Mouse (Mus musculus): ENCODE results near the gene Plcl2. TPM values are rescaled to one million over a fixed set of nuclear protein-coding genes. Genes with fewer than 3 reads are reported as not detected.

Gene Plcl2
- polyA plus RNA-seq, 1 experiment, result 6.7 TPM

GRCm38 (mm10) chr17:50508055-50508774 lies 988 bp upstream of the Plcl2 start:
- TF ChIP-seq CTCF (IDR thresholded peaks at IDR 0.05; ENCODE audit: extremely low read depth, insufficient read length, insufficient replicate concordance, low read depth, low read length) (no peak), POLR2A (IDR thresholded peaks at IDR 0.05; ENCODE audit: low read depth, low read length) (no peak)
- Histone ChIP-seq H3K36me3 (ENCODE audit: control insufficient read depth, insufficient read depth, low read length) (no peaks in the 10 kb centered on the region), H3K27me3 (ENCODE audit: control insufficient read depth, insufficient read depth, low read length) (no peaks in the 10 kb centered on the region), H3K27ac (ENCODE audit: insufficient read depth, low read depth, low read length) (0 out of 2 replicates have a peak overlapping the region, but pooled peaks have one; percentile 3), H3K4me1 (ENCODE audit: control insufficient read depth, insufficient read depth, insufficient read length, low read length) (peaks cover 3% of the 10 kb centered on the region), H3K4me3 (ENCODE audit: low read depth, low read length) (peak overlapping the region; percentile 95)
- WGBS, result 23% methylated on average over 18 of the region's 18 CpGs

- Histone ChIP-seq H3K4me1 (ENCODE audit: control insufficient read depth, insufficient read depth, insufficient read length, low read length) (peaks cover 9% of the 10 kb centered on the region), H3K4me3 (ENCODE audit: low read depth, low read length) (peak overlapping the region; percentile 95), H3K27me3 (ENCODE audit: control insufficient read depth, insufficient read depth, low read length) (no peaks in the 10 kb centered on the region), H3K27ac (ENCODE audit: insufficient read depth, low read depth, low read length) (peak overlapping the region; percentile 67), H3K36me3 (ENCODE audit: control insufficient read depth, insufficient read depth, low read length) (no peaks in the 10 kb centered on the region)
- under 1% methylated on average over 72 of the region's 72 CpGs for WGBS
- TF ChIP-seq CTCF (IDR thresholded peaks at IDR 0.05; ENCODE audit: extremely low read depth, insufficient read length, insufficient replicate concordance, low read depth, low read length) (peak; percentile 38; the same call in 1 of the 2 replicates), POLR2A (IDR thresholded peaks at IDR 0.05; ENCODE audit: low read depth, low read length) (no peak)
Observed at GRCm38 (mm10) chr17:50508775-50509250, 390 bp upstream of the Plcl2 start.

- H3K27ac ChIP-seq (ENCODE audit: insufficient read depth, low read depth, low read length), result peak overlapping the region; percentile 67; the same call in 1 of the 2 replicates
- WGBS, result 38% methylated on average over 2 of the region's 2 CpGs
Observed at GRCm38 (mm10) chr17:50510279-50510678, 1.1 kb downstream of the Plcl2 start.

DNA sequence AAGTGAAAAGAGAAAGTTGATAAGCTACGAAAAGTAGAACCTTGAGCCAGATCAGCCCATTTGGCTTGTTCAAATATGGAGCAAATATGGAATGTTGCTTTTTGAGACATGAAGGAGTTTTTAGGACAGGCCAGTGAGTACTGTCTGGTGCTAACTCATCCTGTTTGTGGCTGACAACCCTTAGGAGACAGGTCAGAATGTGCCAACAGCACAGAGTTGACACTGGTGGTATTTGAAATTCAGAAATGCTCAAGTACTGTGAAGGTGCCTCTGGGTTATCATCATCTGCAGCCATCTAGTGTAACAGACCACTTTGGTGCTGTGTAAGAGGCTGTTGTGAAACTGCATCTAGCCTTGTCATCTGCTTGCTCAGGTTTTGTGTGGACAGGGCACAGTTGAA lies 1.5 kb downstream of the Plcl2 start:
- WGBS, result 10% methylated on average over 1 of the region's 1 CpGs
- H3K27ac ChIP-seq (ENCODE audit: insufficient read depth, low read depth, low read length), result 0 out of 2 replicates have a peak overlapping the region, but pooled peaks have one; percentile 9
- H3K27me3 ChIP-seq (ENCODE audit: control insufficient read depth, insufficient read depth, low read length), result no peaks in the 10 kb centered on the region
- no peaks in the 10 kb centered on the region for H3K36me3 ChIP-seq (ENCODE audit: control insufficient read depth, insufficient read depth, low read length)
- H3K4me3 ChIP-seq (ENCODE audit: low read depth, low read length), result no peak overlapping the region
- no peak for TF ChIP-seq POLR2A (IDR thresholded peaks at IDR 0.05; ENCODE audit: low read depth, low read length)
- no peak for TF ChIP-seq CTCF (IDR thresholded peaks at IDR 0.05; ENCODE audit: extremely low read depth, insufficient read length, insufficient replicate concordance, low read depth, low read length)
- H3K4me1 ChIP-seq (ENCODE audit: control insufficient read depth, insufficient read depth, insufficient read length, low read length), result peaks cover 22% of the 10 kb centered on the region

More at GRCm38 (mm10) chr17:50510279-50510678, 1.1 kb downstream of the Plcl2 start:
- Histone ChIP-seq H3K4me1 (ENCODE audit: control insufficient read depth, insufficient read depth, insufficient read length, low read length) (peaks cover 18% of the 10 kb centered on the region), H3K27me3 (ENCODE audit: control insufficient read depth, insufficient read depth, low read length) (no peaks in the 10 kb centered on the region), H3K4me3 (ENCODE audit: low read depth, low read length) (peak overlapping the region; percentile 95), H3K36me3 (ENCODE audit: control insufficient read depth, insufficient read depth, low read length) (no peaks in the 10 kb centered on the region)
- TF ChIP-seq POLR2A (IDR thresholded peaks at IDR 0.05; ENCODE audit: low read depth, low read length) (no peak), CTCF (IDR thresholded peaks at IDR 0.05; ENCODE audit: extremely low read depth, insufficient read length, insufficient replicate concordance, low read depth, low read length) (no peak)

GRCm38 (mm10) chr17:50512222-50512621 lies 3.0 kb downstream of the Plcl2 start:
- 81% methylated on average over 5 of the region's 5 CpGs for WGBS
- peak overlapping the region; percentile 14; the same call in 1 of the 2 replicates for H3K27ac ChIP-seq (ENCODE audit: insufficient read depth, low read depth, low read length)
- H3K4me3 ChIP-seq (ENCODE audit: low read depth, low read length), result no peak overlapping the region
- H3K36me3 ChIP-seq (ENCODE audit: control insufficient read depth, insufficient read depth, low read length), result no peaks in the 10 kb centered on the region
- TF ChIP-seq CTCF (IDR thresholded peaks at IDR 0.05; ENCODE audit: extremely low read depth, insufficient read length, insufficient replicate concordance, low read depth, low read length) (no peak), POLR2A (IDR thresholded peaks at IDR 0.05; ENCODE audit: low read depth, low read length) (no peak)
- H3K4me1 ChIP-seq (ENCODE audit: control insufficient read depth, insufficient read depth, insufficient read length, low read length), result peaks cover 24% of the 10 kb centered on the region
- H3K27me3 ChIP-seq (ENCODE audit: control insufficient read depth, insufficient read depth, low read length), result no peaks in the 10 kb centered on the region

DNA sequence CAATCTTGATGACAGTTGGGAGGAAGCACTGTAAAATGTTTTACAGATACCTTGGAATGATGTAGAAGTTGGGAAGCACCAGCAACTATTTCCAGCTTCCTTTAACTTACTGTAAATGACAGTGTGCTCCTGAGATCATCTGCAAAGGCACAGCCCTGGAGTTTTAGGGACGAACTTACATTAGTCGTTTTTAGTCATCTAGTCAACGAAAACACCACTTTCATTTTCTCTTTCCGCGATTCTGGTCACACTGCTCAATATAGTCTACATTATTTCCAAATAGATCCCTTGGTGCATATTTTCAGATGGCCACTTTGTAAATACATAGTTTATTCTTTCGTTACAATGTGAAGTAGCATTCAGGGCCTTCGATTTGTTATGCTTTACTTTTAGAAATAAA lies 3.6 kb downstream of the Plcl2 start:
- H3K27me3 ChIP-seq (ENCODE audit: control insufficient read depth, insufficient read depth, low read length), result no peaks in the 10 kb centered on the region
- H3K36me3 ChIP-seq (ENCODE audit: control insufficient read depth, insufficient read depth, low read length), result no peaks in the 10 kb centered on the region
- peak overlapping the region; percentile 55; the same call in 1 of the 2 replicates for H3K27ac ChIP-seq (ENCODE audit: insufficient read depth, low read depth, low read length)
- H3K4me3 ChIP-seq (ENCODE audit: low read depth, low read length), result no peak overlapping the region
- TF ChIP-seq POLR2A (IDR thresholded peaks at IDR 0.05; ENCODE audit: low read depth, low read length), result no peak
- no peak for TF ChIP-seq CTCF (IDR thresholded peaks at IDR 0.05; ENCODE audit: extremely low read depth, insufficient read length, insufficient replicate concordance, low read depth, low read length)
- 43% methylated on average over 7 of the region's 7 CpGs for WGBS
- H3K4me1 ChIP-seq (ENCODE audit: control insufficient read depth, insufficient read depth, insufficient read length, low read length), result peaks cover 24% of the 10 kb centered on the region

- peak overlapping the region; percentile 23 for H3K27ac ChIP-seq (ENCODE audit: insufficient read depth, low read depth, low read length)
- TF ChIP-seq CTCF (IDR thresholded peaks at IDR 0.05; ENCODE audit: extremely low read depth, insufficient read length, insufficient replicate concordance, low read depth, low read length), result no peak
- no peak for TF ChIP-seq POLR2A (IDR thresholded peaks at IDR 0.05; ENCODE audit: low read depth, low read length)
- no peak overlapping the region for H3K4me3 ChIP-seq (ENCODE audit: low read depth, low read length)
- no peaks in the 10 kb centered on the region for H3K36me3 ChIP-seq (ENCODE audit: control insufficient read depth, insufficient read depth, low read length)
- peaks cover 24% of the 10 kb centered on the region for H3K4me1 ChIP-seq (ENCODE audit: control insufficient read depth, insufficient read depth, insufficient read length, low read length)
- WGBS, result 81% methylated on average over 7 of the region's 7 CpGs
- H3K27me3 ChIP-seq (ENCODE audit: control insufficient read depth, insufficient read depth, low read length), result no peaks in the 10 kb centered on the region
Observed at GRCm38 (mm10) chr17:50513376-50513775, 4.2 kb downstream of the Plcl2 start.

Data from small intestine, adult 2 months (tissue).